Mouse (Mus musculus) MEL (cell line): ENCODE data around the gene Actg1. TPM values are rescaled to one million over a fixed set of nuclear protein-coding genes. Genes with fewer than 3 reads are reported as not detected.

Source experiments
- DNase-seq: peaks from one replicate; pipeline ENCODE4 v3.0.0; 2011; ENCODE audit warnings: low read depth, low spot score
- H3K27ac ChIP-seq: 2 replicates; pipeline ENCODE4 v1.5.1; 2012; ENCODE audit warnings: low read depth, mild to moderate bottlenecking, control low read depth, low read length, moderate library complexity; ENCODE audit not compliant: control insufficient read depth
- H3K27me3 ChIP-seq, 2 experiments: fragments of 150-350 bp in 1 of 2; sonication (generic) in 1 of 2; 2 replicates each; pipeline ENCODE4 v1.6.1; 2012; ENCODE audit warnings: low read length in 2 of 2, mild to moderate bottlenecking in 2 of 2, improper control_type of control experiment in 1 of 2, moderate library complexity in 1 of 2; ENCODE audit not compliant: insufficient read depth in 2 of 2, control insufficient read depth in 1 of 2
- H3K36me3 ChIP-seq, 2 experiments: 2 replicates each; pipeline ENCODE4 v1.6.1; 2012 to 2014; ENCODE audit warnings: low read length in 2 of 2, improper control_type of control experiment in 1 of 2, inconsistent platforms in 1 of 2, mild to moderate bottlenecking in 1 of 2; ENCODE audit not compliant: insufficient read depth in 2 of 2, control insufficient read depth in 1 of 2
- H3K4me1 ChIP-seq, 2 experiments: fragments of 150-350 bp in 1 of 2; sonication (generic) in 1 of 2; 2 replicates each; pipeline ENCODE4 v1.6.1; 2012; ENCODE audit warnings: low read length in 2 of 2, improper control_type of control experiment in 1 of 2, mild to moderate bottlenecking in 1 of 2; ENCODE audit not compliant: insufficient read depth in 2 of 2, control insufficient read depth in 1 of 2
- H3K4me3 ChIP-seq, 2 experiments: fragments of 150-350 bp in 1 of 2; sonication (generic) in 1 of 2; 2 replicates each; pipeline ENCODE4 v1.5.1; 2012; ENCODE audit warnings: low read depth in 2 of 2, low read length in 2 of 2, mild to moderate bottlenecking in 2 of 2, moderate library complexity in 2 of 2, control low read depth in 1 of 2, improper control_type of control experiment in 1 of 2; ENCODE audit not compliant: control insufficient read depth in 1 of 2, insufficient read depth in 1 of 2
- H3K79me2 ChIP-seq: 2 replicates; pipeline ENCODE4 v1.6.1; 2012; ENCODE audit warnings: mild to moderate bottlenecking, low read length, moderate library complexity; ENCODE audit not compliant: control insufficient read depth, poor library complexity, insufficient read depth
- H3K9ac ChIP-seq: 2 replicates; pipeline ENCODE4 v1.6.1; 2012; ENCODE audit warnings: low read depth, mild to moderate bottlenecking, control low read depth, low read length, moderate library complexity; ENCODE audit not compliant: control insufficient read depth, poor library complexity, severe bottlenecking
- H3K9me3 ChIP-seq: fragments of 150-350 bp; sonication (generic); replicated peaks from 2 replicates; pipeline ENCODE4 v1.6.1; 2012; ENCODE audit warnings: mild to moderate bottlenecking, low read length, improper control_type of control experiment, moderate library complexity; ENCODE audit not compliant: insufficient read depth
- CHD1 ChIP-seq: IDR thresholded peaks from 2 replicates; pipeline ENCODE4 v1.6.1; 2012; ENCODE audit warnings: low read depth, mild to moderate bottlenecking, inconsistent platforms, low read length, improper control_type of control experiment
- CHD2 ChIP-seq: IDR thresholded peaks from 2 replicates; pipeline ENCODE4 v1.6.1; 2011; ENCODE audit warnings: low read length, improper control_type of control experiment
- ELF1 ChIP-seq: IDR thresholded peaks from 2 replicates; pipeline ENCODE4 v1.6.1; 2014; ENCODE audit warnings: low read depth, mild to moderate bottlenecking, inconsistent platforms, low read length, improper control_type of control experiment, moderate library complexity
- EP300 ChIP-seq, 2 experiments: IDR thresholded peaks; 2 replicates each; pipeline ENCODE4 v1.6.1; 2011; ENCODE audit warnings: improper control_type of control experiment in 2 of 2, low read length in 2 of 2, low read depth in 1 of 2, mild to moderate bottlenecking in 1 of 2
- GABPA ChIP-seq: IDR thresholded peaks from 2 replicates; pipeline ENCODE4 v1.6.1; 2012; ENCODE audit warnings: low read depth, mild to moderate bottlenecking, inconsistent platforms, low read length, improper control_type of control experiment, moderate library complexity
- JUND ChIP-seq: IDR thresholded peaks from 2 replicates; pipeline ENCODE4 v1.6.1; 2011; ENCODE audit warnings: low read depth, mild to moderate bottlenecking, improper control_type of control experiment, low read length
- MAX ChIP-seq: IDR thresholded peaks from 2 replicates; pipeline ENCODE4 v1.6.1; 2011; ENCODE audit warnings: low read length, improper control_type of control experiment
- MAZ ChIP-seq: IDR thresholded peaks from 2 replicates; pipeline ENCODE4 v1.6.1; 2012; ENCODE audit warnings: low read depth, mild to moderate bottlenecking, inconsistent platforms, low read length, improper control_type of control experiment
- MEF2A ChIP-seq: IDR thresholded peaks from 2 replicates; pipeline ENCODE4 v1.6.1; 2014; ENCODE audit warnings: low read depth, mild to moderate bottlenecking, inconsistent platforms, low read length, improper control_type of control experiment; ENCODE audit not compliant: poor library complexity, insufficient replicate concordance, severe bottlenecking; ENCODE audit errors: extremely low read depth
- MYB ChIP-seq: IDR thresholded peaks from 2 replicates; pipeline ENCODE4 v1.6.1; 2011; ENCODE audit warnings: mild to moderate bottlenecking, low read depth, low read length, improper control_type of control experiment
- MYC ChIP-seq: IDR thresholded peaks from 2 replicates; pipeline ENCODE4 v1.6.1; 2011; ENCODE audit warnings: low read depth, mild to moderate bottlenecking, low read length, improper control_type of control experiment, moderate library complexity
- NELFE ChIP-seq: IDR thresholded peaks from 2 replicates; pipeline ENCODE4 v1.6.1; 2011; ENCODE audit warnings: low read depth, low read length, improper control_type of control experiment
- NRF1 ChIP-seq: IDR thresholded peaks from 2 replicates; pipeline ENCODE4 v1.6.1; 2014; ENCODE audit warnings: low read depth, mild to moderate bottlenecking, inconsistent platforms, low read length, improper control_type of control experiment, moderate library complexity; ENCODE audit not compliant: poor library complexity, insufficient read depth, severe bottlenecking
- POLR2A ChIP-seq, 2 experiments: IDR thresholded peaks; 2 replicates each; pipeline ENCODE4 v1.6.1; 2011 to 2012; ENCODE audit warnings: low read length in 2 of 2, mild to moderate bottlenecking in 2 of 2, control low read depth in 1 of 2, improper control_type of control experiment in 1 of 2, low read depth in 1 of 2, moderate library complexity in 1 of 2; ENCODE audit not compliant: control insufficient read depth in 1 of 2, insufficient read depth in 1 of 2, poor library complexity in 1 of 2
- POLR2AphosphoS5 ChIP-seq: IDR thresholded peaks from 2 replicates; pipeline ENCODE4 v1.6.1; 2012; ENCODE audit warnings: low read depth, borderline replicate concordance, mild to moderate bottlenecking, inconsistent platforms, low read length, moderate library complexity, mixed read lengths
- RCOR1 ChIP-seq: IDR thresholded peaks from 2 replicates; pipeline ENCODE4 v1.6.1; 2012; ENCODE audit warnings: low read depth, mild to moderate bottlenecking, inconsistent platforms, low read length, improper control_type of control experiment
- SIN3A ChIP-seq: IDR thresholded peaks from 2 replicates; pipeline ENCODE4 v1.6.1; 2012; ENCODE audit warnings: low read length, improper control_type of control experiment, inconsistent platforms
- TAL1 ChIP-seq: IDR thresholded peaks from 2 replicates; pipeline ENCODE4 v1.6.1; 2012; ENCODE audit warnings: mild to moderate bottlenecking, inconsistent platforms, low read length, moderate library complexity, mixed read lengths
- USF1 ChIP-seq: IDR thresholded peaks from 2 replicates; pipeline ENCODE4 v1.6.1; 2014; ENCODE audit warnings: low read depth, mild to moderate bottlenecking, inconsistent platforms, low read length, improper control_type of control experiment, moderate library complexity
- USF2 ChIP-seq, 2 experiments: IDR thresholded peaks; 2 replicates each; pipeline ENCODE4 v1.6.1; 2011 to 2012; ENCODE audit warnings: improper control_type of control experiment in 2 of 2, low read length in 2 of 2, borderline replicate concordance in 1 of 2, inconsistent platforms in 1 of 2, low read depth in 1 of 2, mild to moderate bottlenecking in 1 of 2; ENCODE audit not compliant: insufficient read depth in 1 of 2
- ZC3H11A ChIP-seq: IDR thresholded peaks from 2 replicates; pipeline ENCODE4 v1.6.1; 2012; ENCODE audit warnings: low read depth, mild to moderate bottlenecking, inconsistent platforms, low read length, improper control_type of control experiment
- ZKSCAN1 ChIP-seq: IDR thresholded peaks from 2 replicates; pipeline ENCODE4 v1.6.1; 2012; ENCODE audit warnings: low read depth, mild to moderate bottlenecking, inconsistent platforms, low read length, improper control_type of control experiment, moderate library complexity
- ZNF384 ChIP-seq: IDR thresholded peaks from 2 replicates; pipeline ENCODE4 v1.6.1; 2012; ENCODE audit warnings: low read depth, mild to moderate bottlenecking, inconsistent platforms, low read length, improper control_type of control experiment
- polyA plus RNA-seq, 2 experiments: library from polyadenylated mRNA; stranded (reverse) in 1 of 2; unstranded in 1 of 2; fragments of >175 nt in 1 of 2; fragments of >200 nt in 1 of 2; gene quantifications; 2 replicates each; pipeline versions ENCODE4 v1.2.1 to v1.2.4; 2012; ENCODE audit warnings: low replicate concordance in 2 of 2, low read depth in 1 of 2; ENCODE audit not compliant: insufficient read length in 2 of 2, insufficient read depth in 1 of 2, missing spikeins in 1 of 2
- total RNA-seq: library from RNA; depleted of rRNA; stranded (reverse); fragments of 300-350 nt; gene quantifications from 2 replicates; pipeline ENCODE4 v1.2.3, GENCODE M21; 2012

Gene Actg1
- total and polyA plus RNA-seq, 3 experiments, result 899 to 1,784 (median 1,328) TPM

GRCm38 (mm10) chr11:120313906-120314685, 34.2 kb downstream of the Actg1 start:
- TF ChIP-seq CHD2, result no peak
- no peak for TF ChIP-seq ZKSCAN1
- TF ChIP-seq GABPA, result no peak
- no peak for TF ChIP-seq NRF1
- TF ChIP-seq POLR2A (IDR thresholded peaks at IDR 0.05; ENCODE audit: control insufficient read depth in 1 of 2, insufficient read depth in 1 of 2, low read depth in 1 of 2, low read length in 2 of 2, poor library complexity in 1 of 2), result no peak
- TF ChIP-seq MAX, result no peak
- no peak for TF ChIP-seq EP300 (IDR thresholded peaks at IDR 0.05; ENCODE audit: low read depth in 1 of 2, low read length in 2 of 2)
- TF ChIP-seq CHD1, result no peak
- TF ChIP-seq RCOR1, result no peak
- Histone ChIP-seq H3K9me3 (no peaks in the 10 kb centered on the region), H3K4me1 (peaks cover 2 to 17% of the 10 kb centered on the region in 2 experiments; a peak in 3 of 4 replicates), H3K9ac (no peak overlapping the region), H3K4me3 (no peak overlapping the region), H3K27me3 (no peaks in the 10 kb centered on the region), H3K79me2 (peaks cover 2% of the 10 kb centered on the region; the same call in 1 of the 2 replicates), H3K27ac (no peak overlapping the region), H3K36me3 (peaks cover 0 to 10% of the 10 kb centered on the region in 2 experiments; a peak in 2 of 4 replicates)
- DNase-seq, result no peak

DNA sequence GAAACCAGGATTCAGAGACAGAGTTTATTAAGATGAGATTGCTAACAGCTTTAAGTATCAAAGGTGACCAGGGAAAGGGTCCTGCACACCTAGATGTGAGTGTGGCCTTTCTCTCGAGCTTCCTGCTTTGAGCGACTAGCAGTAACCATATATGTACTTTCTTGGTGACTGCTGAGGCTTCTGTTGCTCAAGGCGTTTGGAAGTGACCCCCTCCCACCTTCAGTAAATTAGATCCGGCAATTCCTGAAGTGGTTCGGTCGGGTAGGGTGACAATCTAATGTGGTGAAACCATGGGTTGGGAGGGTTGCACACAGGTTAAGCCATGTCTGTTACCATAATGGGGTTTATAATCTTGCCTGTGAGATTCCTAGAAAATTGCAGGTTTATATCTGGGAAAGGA, 36.3 kb downstream of the Actg1 start:
- TF ChIP-seq CHD1, result no peak
- TF ChIP-seq MEF2A, result no peak
- no peak for TF ChIP-seq ELF1
- TF ChIP-seq TAL1, result no peak
- TF ChIP-seq MAZ, result no peak
- TF ChIP-seq MYB, result no peak
- no peak for TF ChIP-seq ZC3H11A
- no peak for TF ChIP-seq USF1
- TF ChIP-seq NELFE, result no peak
- no peak for TF ChIP-seq ZKSCAN1
- TF ChIP-seq JUND, result no peak
- TF ChIP-seq GABPA, result no peak
- no peak for TF ChIP-seq USF2 (IDR thresholded peaks at IDR 0.05; ENCODE audit: borderline replicate concordance in 1 of 2, insufficient read depth in 1 of 2, low read depth in 1 of 2, low read length in 2 of 2)
- no peak for TF ChIP-seq POLR2AphosphoS5
- no peak for TF ChIP-seq ZNF384
- TF ChIP-seq MYC, result no peak
- no peak for TF ChIP-seq SIN3A
- TF ChIP-seq CHD2, result no peak
- TF ChIP-seq, all 39 proteins: peak for 0
- Histone ChIP-seq H3K9ac (no peak overlapping the region), H3K4me3 (no peak overlapping the region), H3K9me3 (no peaks in the 10 kb centered on the region), H3K27me3 (no peaks in the 10 kb centered on the region), H3K36me3 (peaks cover 0 to 7% of the 10 kb centered on the region in 2 experiments; a peak in 2 of 4 replicates), H3K4me1 (peaks cover under 1 to 17% of the 10 kb centered on the region in 2 experiments; a peak in 3 of 4 replicates), H3K79me2 (peaks cover 2% of the 10 kb centered on the region; the same call in 1 of the 2 replicates), H3K27ac (no peak overlapping the region)
- DNase-seq, result no peak
